Mouse (Mus musculus): Measurements from ENCODE around the gene Agpat2.

The Agpat2 gene

GRCm38 (mm10) chr2:26575378-26575777 is 28.8 kb downstream of the Agpat2 start:
- no peak for DNase-seq (ENCODE audit: low read depth, low spot score)

- no peak for DNase-seq (ENCODE audit: low read depth, low spot score)
These were observed 29.4 kb downstream of the Agpat2 start for GRCm38 (mm10) chr2:26574862-26575261.

GRCm38 (mm10) chr2:26573807-26574206 is 30.4 kb downstream of the Agpat2 start:
- DNase-seq (ENCODE audit: low read depth, low spot score): no peak

- no peak for DNase-seq (ENCODE audit: low read depth, low spot score)
These were observed 30.8 kb downstream of the Agpat2 start for GRCm38 (mm10) chr2:26573396-26573795.

GRCm38 (mm10) chr2:26571826-26572225 is 32.4 kb downstream of the Agpat2 start:
- no peak for DNase-seq (ENCODE audit: low read depth, low spot score)

- DNase-seq (ENCODE audit: low read depth, low spot score): no peak
These were observed 32.8 kb downstream of the Agpat2 start for GRCm38 (mm10) chr2:26571400-26571799.

GRCm38 (mm10) chr2:26570034-26570433 is 34.2 kb downstream of the Agpat2 start:
- DNase-seq (ENCODE audit: low read depth, low spot score): peak; percentile 46

- DNase-seq (ENCODE audit: low read depth, low spot score): no peak
These were observed 38.0 kb downstream of the Agpat2 start for GRCm38 (mm10) chr2:26566221-26566620.

GRCm38 (mm10) chr2:26561351-26562016 is 42.7 kb downstream of the Agpat2 start:
- DNase-seq (ENCODE audit: low read depth, low spot score): peak; percentile 60

GRCm38 (mm10) chr2:26560506-26560905 is 43.7 kb downstream of the Agpat2 start:
- no peak for DNase-seq (ENCODE audit: low read depth, low spot score)

- DNase-seq (ENCODE audit: low read depth, low spot score): no peak
These were observed 47.7 kb downstream of the Agpat2 start for GRCm38 (mm10) chr2:26556535-26556993.

- DNase-seq (ENCODE audit: low read depth, low spot score): no peak
These were observed 49.1 kb downstream of the Agpat2 start for GRCm38 (mm10) chr2:26555076-26555475.

- no peak for DNase-seq (ENCODE audit: low read depth, low spot score)
These were observed 50.3 kb downstream of the Agpat2 start for GRCm38 (mm10) chr2:26553904-26554303.

GRCm38 (mm10) chr2:26552066-26552465 is 52.2 kb downstream of the Agpat2 start:
- DNase-seq (ENCODE audit: low read depth, low spot score): no peak

- DNase-seq (ENCODE audit: low read depth, low spot score): no peak
These were observed 52.8 kb downstream of the Agpat2 start for GRCm38 (mm10) chr2:26551446-26551845.

- no peak for DNase-seq (ENCODE audit: low read depth, low spot score)
These were observed 53.4 kb downstream of the Agpat2 start for GRCm38 (mm10) chr2:26550777-26551176.

GRCm38 (mm10) chr2:26550205-26550604 is 54.0 kb downstream of the Agpat2 start:
- DNase-seq (ENCODE audit: low read depth, low spot score): no peak

GRCm38 (mm10) chr2:26549801-26550200 is 54.4 kb downstream of the Agpat2 start:
- no peak for DNase-seq (ENCODE audit: low read depth, low spot score)

GRCm38 (mm10) chr2:26547481-26547880 is 56.7 kb downstream of the Agpat2 start:
- no peak for DNase-seq (ENCODE audit: low read depth, low spot score)

GRCm38 (mm10) chr2:26544265-26544664 is 60.0 kb downstream of the Agpat2 start:
- DNase-seq (ENCODE audit: low read depth, low spot score): no peak

- DNase-seq (ENCODE audit: low read depth, low spot score): no peak
These were observed 60.4 kb downstream of the Agpat2 start for GRCm38 (mm10) chr2:26543768-26544167.

- no peak for DNase-seq (ENCODE audit: low read depth, low spot score)
These were observed 61.1 kb downstream of the Agpat2 start for GRCm38 (mm10) chr2:26543155-26543554.

Measured in embryo, embryonic 11.5 days (tissue).